Mouse (Mus musculus): ENCODE results near the gene Tspan12. TPM values are rescaled to one million over a fixed set of nuclear protein-coding genes. Genes with fewer than 3 reads are reported as not detected.

Gene Tspan12
- polyA plus RNA-seq, 1 experiment from 2014 or later = 88.3 TPM

DNA sequence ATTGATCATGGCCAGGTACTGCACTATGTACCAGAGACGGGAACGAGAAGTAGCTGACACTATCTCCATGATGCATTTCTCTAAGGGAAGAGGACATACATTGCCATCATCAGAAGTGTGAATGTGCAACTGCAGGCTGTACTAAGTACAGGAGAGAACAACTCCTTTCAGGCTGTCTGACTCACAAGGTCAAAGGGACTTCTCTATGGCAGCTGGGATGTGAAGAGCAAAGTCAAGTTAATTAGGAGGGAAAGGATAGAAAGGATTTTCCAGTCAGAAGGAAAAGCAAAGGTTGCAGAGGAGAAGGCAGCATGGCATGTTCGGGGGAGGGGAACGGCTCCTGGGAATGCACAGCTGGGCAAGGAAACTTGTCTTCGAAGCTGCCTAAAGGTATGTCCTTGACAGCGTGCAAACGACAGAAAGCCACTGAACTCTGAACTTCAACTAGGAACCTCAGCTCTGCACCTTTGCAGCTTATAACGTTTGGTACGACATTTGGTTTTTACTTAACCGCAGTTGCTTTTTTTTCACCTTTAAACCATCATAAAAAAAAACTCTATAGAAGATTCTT, 13.0 kb downstream of the Tspan12 start:
- Histone ChIP-seq H3K9me3 (ENCODE audit: control insufficient read depth, low read depth, low read length) (no peaks in the 10 kb centered on the region), H3K9ac (replicated peaks; ENCODE audit: low read depth, low read length) (no peak overlapping the region), H3K4me1 (ENCODE audit: control insufficient read depth, insufficient read depth, low read length) (peaks cover 14% of the 10 kb centered on the region), H3K27ac (ENCODE audit: low read length) (no peak overlapping the region; the same call in 1 of the 2 replicates), H3K27me3 (ENCODE audit: control insufficient read depth, insufficient read depth, low read length) (no peaks in the 10 kb centered on the region), H3K4me3 (ENCODE audit: low read depth, low read length) (no peak overlapping the region), H3K36me3 (ENCODE audit: control insufficient read depth, insufficient read depth, low read length) (no peaks in the 10 kb centered on the region; the same call in 1 of the 2 replicates), H3K4me2 (replicated peaks; ENCODE audit: low read depth, low read length) (no peak overlapping the region)
- WGBS = 30% methylated on average over 10 of the region's 10 CpGs
- no peak for ATAC-seq (ENCODE audit: insufficient number of reproducible peaks, insufficient read depth, low FRiP score, low read depth)

DNA sequence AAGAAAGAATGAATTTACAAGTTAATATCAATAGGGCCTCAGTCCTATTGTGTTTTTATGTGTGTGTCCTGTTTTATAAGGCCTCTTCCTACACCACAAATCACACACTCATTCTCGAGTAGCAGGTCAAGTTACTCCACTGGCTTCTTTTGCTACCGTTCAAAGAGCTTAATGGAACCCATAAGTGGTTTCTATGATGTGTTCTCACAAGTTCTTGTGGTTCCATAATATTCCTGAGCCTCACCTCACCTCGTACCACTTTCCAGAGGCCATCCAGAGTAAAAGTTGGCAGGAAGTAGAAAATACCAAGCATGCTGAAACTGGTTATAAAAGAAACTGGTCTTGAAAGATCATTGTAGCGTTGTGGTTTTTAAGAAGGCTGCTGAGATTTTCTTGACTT, 18.8 kb downstream of the Tspan12 start:
- WGBS = 83% methylated on average over 4 of the region's 4 CpGs
- Histone ChIP-seq H3K27me3 (ENCODE audit: control insufficient read depth, insufficient read depth, low read length) (no peaks in the 10 kb centered on the region), H3K36me3 (ENCODE audit: control insufficient read depth, insufficient read depth, low read length) (no peaks in the 10 kb centered on the region; the same call in 1 of the 2 replicates), H3K4me3 (ENCODE audit: low read depth, low read length) (no peak overlapping the region), H3K4me2 (replicated peaks; ENCODE audit: low read depth, low read length) (no peak overlapping the region), H3K9me3 (ENCODE audit: control insufficient read depth, low read depth, low read length) (no peaks in the 10 kb centered on the region), H3K27ac (ENCODE audit: low read length) (no peak overlapping the region), H3K9ac (replicated peaks; ENCODE audit: low read depth, low read length) (no peak overlapping the region), H3K4me1 (ENCODE audit: control insufficient read depth, insufficient read depth, low read length) (peaks cover 5% of the 10 kb centered on the region)
- no peak for ATAC-seq (ENCODE audit: insufficient number of reproducible peaks, insufficient read depth, low FRiP score, low read depth)

DNA sequence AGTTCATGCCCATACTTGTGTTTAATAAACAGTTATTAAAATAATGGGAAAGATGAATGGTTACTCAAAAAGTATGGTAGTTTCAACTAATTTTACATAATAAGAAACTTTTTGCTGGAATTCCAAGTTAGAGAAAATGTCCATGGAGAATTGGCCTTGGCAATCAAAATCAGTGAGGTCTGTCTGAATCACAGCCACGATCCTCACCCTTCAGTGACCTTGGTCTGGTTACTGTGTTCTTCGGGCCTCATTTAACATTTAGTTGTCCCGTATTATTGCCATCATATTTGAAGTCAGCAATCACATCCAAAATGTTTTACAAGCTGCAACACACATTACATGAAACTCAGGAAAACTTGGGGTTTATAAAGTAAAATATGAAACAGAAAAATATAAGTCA, 20.4 kb downstream of the Tspan12 start:
- Histone ChIP-seq H3K9me3 (ENCODE audit: control insufficient read depth, low read depth, low read length) (no peaks in the 10 kb centered on the region), H3K4me2 (replicated peaks; ENCODE audit: low read depth, low read length) (no peak overlapping the region), H3K27me3 (ENCODE audit: control insufficient read depth, insufficient read depth, low read length) (no peaks in the 10 kb centered on the region), H3K4me1 (ENCODE audit: control insufficient read depth, insufficient read depth, low read length) (peaks cover 5% of the 10 kb centered on the region), H3K36me3 (ENCODE audit: control insufficient read depth, insufficient read depth, low read length) (no peaks in the 10 kb centered on the region; the same call in 1 of the 2 replicates), H3K27ac (ENCODE audit: low read length) (no peak overlapping the region), H3K4me3 (ENCODE audit: low read depth, low read length) (no peak overlapping the region), H3K9ac (replicated peaks; ENCODE audit: low read depth, low read length) (no peak overlapping the region)
- WGBS = 83% methylated on average over 3 of the region's 3 CpGs
- no peak for ATAC-seq (ENCODE audit: insufficient number of reproducible peaks, insufficient read depth, low FRiP score, low read depth)

DNA sequence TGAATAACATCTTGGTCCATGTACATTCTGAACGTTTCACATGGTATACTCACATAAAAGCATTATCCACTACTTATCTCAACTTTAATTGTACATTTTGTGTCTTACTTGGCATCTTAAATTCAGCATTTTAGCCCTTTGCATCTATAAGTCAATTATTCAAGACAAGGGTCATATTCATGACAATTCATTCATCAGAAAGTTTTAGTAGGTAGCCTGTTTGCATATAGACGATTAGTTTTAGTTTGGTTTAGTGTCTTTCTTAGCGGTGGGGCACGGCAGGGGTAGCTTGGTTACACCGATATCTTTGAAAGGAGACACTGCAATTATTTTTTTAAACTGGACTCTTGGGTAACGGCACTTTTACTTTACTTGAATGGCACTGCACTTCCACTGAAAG, 21.4 kb downstream of the Tspan12 start:
- ATAC-seq (ENCODE audit: insufficient number of reproducible peaks, insufficient read depth, low FRiP score, low read depth) = no peak
- Histone ChIP-seq H3K27ac (ENCODE audit: low read length) (no peak overlapping the region), H3K4me2 (replicated peaks; ENCODE audit: low read depth, low read length) (no peak overlapping the region), H3K27me3 (ENCODE audit: control insufficient read depth, insufficient read depth, low read length) (no peaks in the 10 kb centered on the region), H3K36me3 (ENCODE audit: control insufficient read depth, insufficient read depth, low read length) (no peaks in the 10 kb centered on the region; the same call in 1 of the 2 replicates), H3K4me3 (ENCODE audit: low read depth, low read length) (no peak overlapping the region), H3K9me3 (ENCODE audit: control insufficient read depth, low read depth, low read length) (no peaks in the 10 kb centered on the region), H3K9ac (replicated peaks; ENCODE audit: low read depth, low read length) (no peak overlapping the region), H3K4me1 (ENCODE audit: control insufficient read depth, insufficient read depth, low read length) (peaks cover 5% of the 10 kb centered on the region)
- WGBS = 54% methylated on average over 6 of the region's 6 CpGs

DNA sequence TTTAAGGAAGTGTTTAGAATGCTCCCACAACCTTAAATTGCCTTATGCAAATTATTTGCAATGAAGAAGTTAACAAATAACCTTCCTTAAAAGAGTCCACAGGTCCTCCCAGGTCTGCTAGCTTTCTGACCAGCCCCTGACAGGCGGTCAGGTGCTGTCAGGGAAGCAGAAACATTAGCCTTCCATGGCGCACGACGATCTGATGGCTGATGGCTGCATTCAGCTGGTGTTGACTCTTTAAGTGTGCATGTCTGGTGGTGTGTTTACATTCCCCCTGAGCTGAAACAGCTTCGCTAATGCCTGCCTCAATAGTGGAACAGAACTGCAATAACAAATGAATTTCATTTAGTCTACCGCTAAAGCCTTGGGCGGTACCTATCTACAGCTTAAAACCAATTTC, 22.4 kb downstream of the Tspan12 start:
- H3K27me3 ChIP-seq (ENCODE audit: control insufficient read depth, insufficient read depth, low read length) = no peaks in the 10 kb centered on the region
- 30% methylated on average over 7 of the region's 7 CpGs for WGBS
- H3K4me3 ChIP-seq (ENCODE audit: low read depth, low read length) = no peak overlapping the region
- H3K27ac ChIP-seq (ENCODE audit: low read length) = no peak overlapping the region
- no peaks in the 10 kb centered on the region for H3K9me3 ChIP-seq (ENCODE audit: control insufficient read depth, low read depth, low read length)
- peak; percentile 63; the same call in 1 of the 2 replicates for ATAC-seq (ENCODE audit: insufficient number of reproducible peaks, insufficient read depth, low FRiP score, low read depth)
- H3K4me1 ChIP-seq (ENCODE audit: control insufficient read depth, insufficient read depth, low read length) = peaks cover 5% of the 10 kb centered on the region
- H3K9ac ChIP-seq (replicated peaks; ENCODE audit: low read depth, low read length) = no peak overlapping the region
- no peaks in the 10 kb centered on the region for H3K36me3 ChIP-seq (ENCODE audit: control insufficient read depth, insufficient read depth, low read length)
- no peak overlapping the region for H3K4me2 ChIP-seq (replicated peaks; ENCODE audit: low read depth, low read length)

DNA sequence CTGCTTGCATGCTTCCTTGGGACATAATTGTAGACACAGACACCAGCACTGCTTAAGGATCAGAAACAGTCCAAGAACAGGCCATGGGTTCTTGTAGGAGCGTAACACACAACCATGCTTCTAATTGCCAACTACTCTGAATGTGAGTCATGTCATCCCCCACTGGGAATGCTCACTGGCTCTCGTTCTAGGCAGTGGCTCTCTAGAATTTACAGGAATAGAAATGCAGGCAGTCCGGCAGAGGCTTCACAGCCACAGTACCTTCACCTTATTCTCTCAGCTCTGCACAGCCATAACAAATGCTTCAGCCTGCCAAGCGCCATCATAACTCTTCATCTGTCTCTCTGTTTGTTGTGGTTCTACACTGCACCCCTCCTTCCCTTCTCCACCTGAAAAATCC, 23.9 kb downstream of the Tspan12 start:
- no peaks in the 10 kb centered on the region for H3K36me3 ChIP-seq (ENCODE audit: control insufficient read depth, insufficient read depth, low read length)
- no peak; the same call in 1 of the 2 replicates for ATAC-seq (ENCODE audit: insufficient number of reproducible peaks, insufficient read depth, low FRiP score, low read depth)
- H3K9ac ChIP-seq (replicated peaks; ENCODE audit: low read depth, low read length) = no peak overlapping the region
- no peak overlapping the region for H3K4me3 ChIP-seq (ENCODE audit: low read depth, low read length)
- H3K4me1 ChIP-seq (ENCODE audit: control insufficient read depth, insufficient read depth, low read length) = peaks cover 9% of the 10 kb centered on the region
- no peaks in the 10 kb centered on the region for H3K27me3 ChIP-seq (ENCODE audit: control insufficient read depth, insufficient read depth, low read length)
- H3K27ac ChIP-seq (ENCODE audit: low read length) = peak overlapping the region; percentile 21; the same call in 1 of the 2 replicates
- H3K9me3 ChIP-seq (ENCODE audit: control insufficient read depth, low read depth, low read length) = no peaks in the 10 kb centered on the region
- WGBS = 61% methylated on average over 4 of the region's 4 CpGs
- no peak overlapping the region for H3K4me2 ChIP-seq (replicated peaks; ENCODE audit: low read depth, low read length)

DNA sequence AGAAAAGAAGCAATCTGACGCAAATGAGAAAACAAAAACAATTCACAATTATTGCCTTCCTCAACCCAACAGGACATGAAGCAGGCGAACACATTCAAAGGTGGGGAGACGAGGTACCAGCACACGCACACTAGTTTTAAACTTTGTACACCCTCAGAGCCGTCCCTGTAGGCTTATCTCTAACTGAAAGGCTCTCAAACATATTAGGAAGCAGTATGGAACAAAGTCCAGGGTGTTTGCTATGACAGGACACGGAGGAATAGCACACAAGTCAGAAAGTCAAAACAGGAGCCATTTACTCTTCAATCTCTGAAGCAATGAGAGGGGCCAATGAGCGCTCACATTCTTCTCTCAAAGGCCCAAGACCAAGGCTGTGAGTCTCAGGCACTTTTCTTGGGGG, 24.3 kb downstream of the Tspan12 start:
- Histone ChIP-seq H3K4me3 (ENCODE audit: low read depth, low read length) (no peak overlapping the region), H3K9ac (replicated peaks; ENCODE audit: low read depth, low read length) (no peak overlapping the region), H3K27me3 (ENCODE audit: control insufficient read depth, insufficient read depth, low read length) (no peaks in the 10 kb centered on the region), H3K27ac (ENCODE audit: low read length) (no peak overlapping the region), H3K36me3 (ENCODE audit: control insufficient read depth, insufficient read depth, low read length) (no peaks in the 10 kb centered on the region), H3K4me1 (ENCODE audit: control insufficient read depth, insufficient read depth, low read length) (peaks cover 12% of the 10 kb centered on the region), H3K9me3 (ENCODE audit: control insufficient read depth, low read depth, low read length) (no peaks in the 10 kb centered on the region), H3K4me2 (replicated peaks; ENCODE audit: low read depth, low read length) (no peak overlapping the region)
- WGBS = 79% methylated on average over 7 of the region's 7 CpGs
- no peak for ATAC-seq (ENCODE audit: insufficient number of reproducible peaks, insufficient read depth, low FRiP score, low read depth)

DNA sequence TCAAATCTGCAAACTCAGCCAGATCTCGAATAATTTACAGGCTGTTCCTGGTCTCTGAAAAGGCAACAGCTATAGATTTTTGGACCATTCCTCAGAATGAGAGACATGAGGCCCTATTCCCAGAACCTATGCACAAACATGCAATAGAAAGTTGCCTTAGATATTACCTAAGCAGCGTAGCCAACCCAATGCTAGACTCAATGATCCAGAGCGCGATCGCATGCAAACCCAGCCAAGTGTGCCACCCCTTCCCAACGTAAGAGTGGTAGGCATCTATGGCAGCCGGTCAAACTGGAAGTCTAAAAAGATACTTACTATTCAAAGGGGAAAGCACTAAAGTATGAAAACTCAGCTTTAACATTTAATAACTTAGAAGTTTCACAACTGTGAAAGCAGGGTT, 28.6 kb downstream of the Tspan12 start:
- H3K27me3 ChIP-seq (ENCODE audit: control insufficient read depth, insufficient read depth, low read length) = no peaks in the 10 kb centered on the region
- 78% methylated on average over 7 of the region's 7 CpGs for WGBS
- H3K4me3 ChIP-seq (ENCODE audit: low read depth, low read length) = no peak overlapping the region
- H3K4me2 ChIP-seq (replicated peaks; ENCODE audit: low read depth, low read length) = peak overlapping the region; percentile 28; the same call in 1 of the 2 replicates
- no peak for ATAC-seq (ENCODE audit: insufficient number of reproducible peaks, insufficient read depth, low FRiP score, low read depth)
- H3K36me3 ChIP-seq (ENCODE audit: control insufficient read depth, insufficient read depth, low read length) = no peaks in the 10 kb centered on the region
- H3K9me3 ChIP-seq (ENCODE audit: control insufficient read depth, low read depth, low read length) = no peaks in the 10 kb centered on the region
- peak overlapping the region; percentile 68; the same call in 1 of the 2 replicates for H3K27ac ChIP-seq (ENCODE audit: low read length)
- H3K9ac ChIP-seq (replicated peaks; ENCODE audit: low read depth, low read length) = no peak overlapping the region
- peaks cover 12% of the 10 kb centered on the region; the same call in 1 of the 2 replicates for H3K4me1 ChIP-seq (ENCODE audit: control insufficient read depth, insufficient read depth, low read length)

DNA sequence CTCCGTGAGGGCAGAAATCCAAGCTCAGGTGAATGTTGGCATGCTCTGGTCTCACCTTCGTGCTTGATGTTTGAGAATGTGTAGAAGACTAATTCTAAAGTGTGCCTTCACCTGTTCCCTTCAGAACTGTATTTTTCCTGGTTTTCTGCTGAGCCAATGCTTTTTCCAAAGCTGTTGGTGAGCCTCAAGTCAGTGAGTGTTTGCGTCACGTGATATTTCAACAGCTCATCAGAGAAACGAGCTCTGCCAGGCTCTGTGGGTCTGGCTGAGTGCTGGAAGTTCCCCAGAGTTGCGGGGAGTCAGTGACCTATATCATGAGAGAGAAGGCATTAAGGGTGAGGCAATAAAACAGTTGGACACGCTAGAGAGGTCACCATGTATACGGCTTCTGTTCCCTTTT, 29.0 kb downstream of the Tspan12 start:
- 22% methylated on average over 8 of the region's 8 CpGs for WGBS
- Histone ChIP-seq H3K27ac (ENCODE audit: low read length) (peak overlapping the region; percentile 68), H3K4me3 (ENCODE audit: low read depth, low read length) (no peak overlapping the region), H3K9ac (replicated peaks; ENCODE audit: low read depth, low read length) (no peak overlapping the region), H3K27me3 (ENCODE audit: control insufficient read depth, insufficient read depth, low read length) (no peaks in the 10 kb centered on the region), H3K36me3 (ENCODE audit: control insufficient read depth, insufficient read depth, low read length) (no peaks in the 10 kb centered on the region), H3K9me3 (ENCODE audit: control insufficient read depth, low read depth, low read length) (no peaks in the 10 kb centered on the region), H3K4me2 (replicated peaks; ENCODE audit: low read depth, low read length) (peak overlapping the region; percentile 31), H3K4me1 (ENCODE audit: control insufficient read depth, insufficient read depth, low read length) (peaks cover 12% of the 10 kb centered on the region; the same call in 1 of the 2 replicates)
- peak; percentile 38; the same call in 1 of the 2 replicates for ATAC-seq (ENCODE audit: insufficient number of reproducible peaks, insufficient read depth, low FRiP score, low read depth)
